Mouse (Mus musculus) embryonic facial prominence, embryonic 12.5 days (tissue): ENCODE measurements around the gene Zfp956. TPM values are rescaled to one million over a fixed set of nuclear protein-coding genes. Genes with fewer than 3 reads are reported as not detected.

ENCODE experiments used
- ATAC-seq: fragments of 200-750 bp; cut with Nextera tagmentation; 2 replicates; pipeline ENCODE4 v1.8.0; 2017; ENCODE audit not compliant: insufficient number of reproducible peaks, insufficient read depth, low FRiP score, low TSS enrichment
- H3K27ac ChIP-seq: fragments of 300-500 bp; sonication (generic); 2 replicates; pipeline ENCODE4 v1.5.1; 2016; ENCODE audit warnings: mild to moderate bottlenecking
- H3K27me3 ChIP-seq: fragments of 300-500 bp; sonication (generic); 2 replicates; pipeline ENCODE4 v1.6.1; 2016; ENCODE audit warnings: mild to moderate bottlenecking, moderate library complexity
- H3K36me3 ChIP-seq: fragments of 300-500 bp; sonication (generic); 2 replicates; pipeline ENCODE4 v1.6.1; 2016; ENCODE audit warnings: mild to moderate bottlenecking
- H3K4me1 ChIP-seq: fragments of 300-500 bp; sonication (generic); 2 replicates; pipeline ENCODE4 v1.6.1; 2016
- H3K4me2 ChIP-seq: fragments of 300-500 bp; sonication (generic); replicated peaks from 2 replicates; pipeline ENCODE4 v1.6.1; 2016; ENCODE audit warnings: mild to moderate bottlenecking, moderate library complexity
- H3K4me3 ChIP-seq: fragments of 300-500 bp; sonication (generic); 2 replicates; pipeline ENCODE4 v1.5.1; 2016; ENCODE audit warnings: mild to moderate bottlenecking
- H3K9ac ChIP-seq: fragments of 300-500 bp; sonication (generic); 2 replicates; pipeline ENCODE4 v1.6.1; 2016; ENCODE audit warnings: mild to moderate bottlenecking, moderate library complexity
- H3K9me3 ChIP-seq: fragments of 300-500 bp; sonication (generic); 2 replicates; pipeline ENCODE4 v1.6.1; 2016; ENCODE audit warnings: mild to moderate bottlenecking, moderate library complexity
- WGBS: fragments of 180-500 bp; shearing (Covaris S2); methylation state at CpG from one replicate; pipeline ENCODE4 v1.1.7; 2016; 5-methylcytosine and 5-hydroxymethylcytosine counted together
- polyA plus RNA-seq: library from polyadenylated mRNA; unstranded; fragments of >200 nt; fragmentation: Nextera tagmentation; extraction: Ambion mirVana; gene quantifications from 2 replicates; pipeline ENCODE4 v1.2.1, GENCODE M21; 2016

The Zfp956 gene
- polyA plus RNA-seq, 1 experiment from 2014 or later, result 14.7 TPM

GRCm38 (mm10) chr6:47978897-47979368, 25.7 kb downstream of the Zfp956 start:
- Histone ChIP-seq H3K4me2 (no peak overlapping the region), H3K4me1 (no peaks in the 10 kb centered on the region)
- no peak for ATAC-seq

GRCm38 (mm10) chr6:47983936-47984335, 30.7 kb downstream of the Zfp956 start:
- 18% methylated on average over 2 of the region's 2 CpGs for WGBS
- ATAC-seq, result no peak
- Histone ChIP-seq H3K27ac (no peak overlapping the region), H3K4me3 (no peak overlapping the region), H3K27me3 (no peaks in the 10 kb centered on the region), H3K4me1 (no peaks in the 10 kb centered on the region), H3K9me3 (no peaks in the 10 kb centered on the region), H3K4me2 (no peak overlapping the region), H3K36me3 (no peaks in the 10 kb centered on the region), H3K9ac (no peak overlapping the region)

More at GRCm38 (mm10) chr6:47978897-47979368, 25.7 kb downstream of the Zfp956 start:
- Histone ChIP-seq H3K36me3 (no peaks in the 10 kb centered on the region), H3K4me3 (no peak overlapping the region), H3K27me3 (no peaks in the 10 kb centered on the region), H3K9ac (no peak overlapping the region), H3K27ac (no peak overlapping the region), H3K9me3 (no peaks in the 10 kb centered on the region)
- WGBS, result 18% methylated on average over 6 of the region's 6 CpGs

GRCm38 (mm10) chr6:47995661-47996060, 42.5 kb downstream of the Zfp956 start:
- no peaks in the 10 kb centered on the region for H3K36me3 ChIP-seq
- WGBS, result 90% methylated on average over 9 of the region's 9 CpGs
- ATAC-seq, result no peak
- H3K9me3 ChIP-seq, result no peaks in the 10 kb centered on the region
- no peak overlapping the region for H3K4me2 ChIP-seq
- no peak overlapping the region for H3K4me3 ChIP-seq
- H3K27ac ChIP-seq, result no peak overlapping the region
- H3K4me1 ChIP-seq, result no peaks in the 10 kb centered on the region
- no peak overlapping the region for H3K9ac ChIP-seq
- no peaks in the 10 kb centered on the region for H3K27me3 ChIP-seq

GRCm38 (mm10) chr6:48010727-48011126, 57.5 kb downstream of the Zfp956 start:
- Histone ChIP-seq H3K4me2 (no peak overlapping the region), H3K36me3 (no peaks in the 10 kb centered on the region), H3K27ac (no peak overlapping the region), H3K27me3 (no peaks in the 10 kb centered on the region), H3K9me3 (no peaks in the 10 kb centered on the region), H3K9ac (no peak overlapping the region), H3K4me1 (0 out of 2 replicates have a peak, but pooled peaks cover 4% of the 10 kb centered on the region), H3K4me3 (no peak overlapping the region)
- WGBS, result 57% methylated on average over 8 of the region's 8 CpGs
- ATAC-seq, result no peak

Other genes starting within 250 kb of the Zfp956 start
- gene Pdia4, start 140.0 kb upstream of the Zfp956 start, polyA plus RNA-seq, result 298 and 300 TPM in 2 replicates
- gene Zfp786, start 122.5 kb upstream of the Zfp956 start, polyA plus RNA-seq, result 7.9 and 8.0 TPM in 2 replicates
- 11.2 and 12.0 TPM in 2 replicates for gene Zfp398, start 117.7 kb upstream of the Zfp956 start, polyA plus RNA-seq
- 27.1 and 29.2 TPM in 2 replicates for gene Zfp282, start 76.2 kb upstream of the Zfp956 start, polyA plus RNA-seq
- gene Zfp212, start 32.9 kb upstream of the Zfp956 start, polyA plus RNA-seq, result 21.8 and 22.0 TPM in 2 replicates
- gene Zfp777, start 95.5 kb downstream of the Zfp956 start, polyA plus RNA-seq, result 11.0 and 11.7 TPM in 2 replicates
- gene Zfp746, start 133.2 kb downstream of the Zfp956 start, polyA plus RNA-seq, result 33.6 and 33.9 TPM in 2 replicates